Comparison of ENCODE assay signal across 17 mouse cellular contexts in the genomic region with DNA sequence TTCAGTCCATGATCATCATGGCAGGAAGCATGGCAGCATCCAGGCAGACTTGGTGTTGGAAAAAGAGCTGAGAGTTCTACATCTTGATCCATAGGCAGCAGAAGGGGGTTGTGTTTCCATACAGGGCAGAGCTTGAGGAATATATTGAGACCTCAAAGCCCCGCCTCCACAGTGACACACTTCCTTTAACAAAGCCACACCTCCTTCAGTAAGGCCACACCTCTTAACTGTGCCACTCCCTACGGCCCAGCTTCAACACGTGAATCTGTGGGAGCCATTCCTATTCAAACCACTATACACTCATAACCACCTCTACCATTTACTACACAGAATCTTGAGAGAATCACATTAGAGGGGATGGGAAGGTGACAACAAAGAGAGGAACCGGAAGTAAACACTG. TPM values are rescaled to one million over a fixed set of nuclear protein-coding genes. Genes with fewer than 3 reads are reported as not detected.
A peak's percentile ranks its signal among the peaks of the same experiment; 100 is the strongest.
DNase-seq lines count a peak whose midpoint lies in the region; ATAC-seq and TF ChIP-seq lines count a peak whose summit lies in the region.
"Had no signal": no experiment of that assay in that cellular context is flagged by ENCODE, and none has a peak within 500 bp of the region (broad histone marks: within the 10 kb centered on the region; RNA-seq: fewer than 3 reads in every experiment).

No protein-coding gene starts in this region.

- no peak overlapping the region for H3K27ac ChIP-seq in hindbrain, postnatal 0 days
- H3K27ac ChIP-seq in hindbrain, embryonic 10.5 days, result no peak overlapping the region
- no peak overlapping the region for H3K27ac ChIP-seq in liver, embryonic 11.5 days (ENCODE audit: low read depth, low read length)
- H3K27ac ChIP-seq: hindbrain, embryonic 15.5 days; limb, embryonic 15.5 days had no signal

- H3K4me2 ChIP-seq in hindbrain, postnatal 0 days (ENCODE audit: low read depth, low read length), result no peak overlapping the region
- H3K4me2 ChIP-seq in liver, embryonic 11.5 days, result no peak overlapping the region
- H3K4me2 ChIP-seq: hindbrain, embryonic 15.5 days; limb, embryonic 15.5 days had no signal

- no peaks in the 10 kb centered on the region for H3K9me3 ChIP-seq in hindbrain, postnatal 0 days (ENCODE audit: low read length)
- H3K9me3 ChIP-seq in hindbrain, embryonic 10.5 days, result no peaks in the 10 kb centered on the region
- H3K9me3 ChIP-seq in liver, embryonic 11.5 days (ENCODE audit: control insufficient read depth, low read length), result no peaks in the 10 kb centered on the region
- H3K9me3 ChIP-seq: hindbrain, embryonic 15.5 days; limb, embryonic 15.5 days had no signal

- no peak for DNase-seq in hindbrain, postnatal 0 days (ENCODE audit: low spot score)
- no peak for DNase-seq in hindbrain, embryonic 10.5 days (ENCODE audit: low spot score)
- DNase-seq in R1 (ENCODE audit: low read depth, low spot score), result peak; percentile 90
- DNase-seq in liver, embryonic 11.5 days (ENCODE audit: low spot score), result no peak
- no peak for DNase-seq in left cerebral cortex, adult 8-10 months (ENCODE audit: low spot score in 2 of 2)
- DNase-seq in retina, embryonic 14.5 days (ENCODE audit: low spot score), result no peak
- no peak for DNase-seq in retina, postnatal 1 day
- DNase-seq: adrenal gland, postnatal 10 days; cerebellum, adult 9-11 months; gastrocnemius, postnatal 25 days; kidney, adult 11 months; kidney, postnatal 4 days; lung, postnatal 14 days; right cerebral cortex, postnatal 4 days had no signal

- peak; percentile 36; the same call in 1 of the 2 replicates for ATAC-seq in hindbrain, postnatal 0 days
- ATAC-seq in liver, embryonic 11.5 days (replicated peaks; ENCODE audit: low FRiP score), result 0 out of 2 replicates have a peak, but pooled peaks have one; percentile 48
- peak; percentile 55; the same call in 1 of the 2 replicates for ATAC-seq in monocyte, adult 5-6 weeks (replicated peaks; ENCODE audit: insufficient number of reproducible peaks, low FRiP score, low TSS enrichment, poor library complexity, severe bottlenecking)

- H3K9ac ChIP-seq in hindbrain, postnatal 0 days (replicated peaks; ENCODE audit: low read length), result no peak overlapping the region
- H3K9ac ChIP-seq in liver, embryonic 11.5 days (ENCODE audit: low read depth, low read length), result no peak overlapping the region
- H3K9ac ChIP-seq: hindbrain, embryonic 15.5 days; limb, embryonic 15.5 days had no signal

- WGBS in hindbrain, postnatal 0 days, result 95% methylated on average over 4 of the region's 4 CpGs
- 92% methylated on average over 4 of the region's 4 CpGs for WGBS in hindbrain, embryonic 10.5 days
- 69% methylated on average over 4 of the region's 4 CpGs for WGBS in liver, embryonic 11.5 days

- no peak for TF ChIP-seq CTCF in hindbrain, postnatal 0 days (IDR thresholded peaks at IDR 0.05; ENCODE audit: low read depth)

- peaks cover 7% of the 10 kb centered on the region for H3K4me1 ChIP-seq in hindbrain, postnatal 0 days (ENCODE audit: insufficient read depth, low read length)
- peaks cover 2% of the 10 kb centered on the region for H3K4me1 ChIP-seq in hindbrain, embryonic 10.5 days (replicated peaks)
- peaks cover 3% of the 10 kb centered on the region; the same call in 1 of the 2 replicates for H3K4me1 ChIP-seq in liver, embryonic 11.5 days (replicated peaks; ENCODE audit: control insufficient read depth, insufficient read depth, low read length)

- no peak overlapping the region for H3K4me3 ChIP-seq in hindbrain, postnatal 0 days (ENCODE audit: low read length)
- no peak overlapping the region for H3K4me3 ChIP-seq in hindbrain, embryonic 10.5 days
- no peak overlapping the region for H3K4me3 ChIP-seq in liver, embryonic 11.5 days (ENCODE audit: low read depth, low read length)
- H3K4me3 ChIP-seq: hindbrain, embryonic 15.5 days; limb, embryonic 15.5 days had no signal

- no peaks in the 10 kb centered on the region for H3K27me3 ChIP-seq in hindbrain, postnatal 0 days (ENCODE audit: insufficient read depth, low read length)
- H3K27me3 ChIP-seq in hindbrain, embryonic 10.5 days (ENCODE audit: insufficient read depth, poor library complexity, severe bottlenecking), result no peaks in the 10 kb centered on the region
- H3K27me3 ChIP-seq in liver, embryonic 11.5 days (replicated peaks; ENCODE audit: control insufficient read depth, insufficient read depth, low read length), result no peaks in the 10 kb centered on the region
- H3K27me3 ChIP-seq: hindbrain, embryonic 15.5 days; limb, embryonic 15.5 days had no signal

- H3K36me3 ChIP-seq in hindbrain, postnatal 0 days (ENCODE audit: insufficient read depth, low read length), result 0 out of 2 replicates have a peak, but pooled peaks cover 4% of the 10 kb centered on the region
- peaks cover 12% of the 10 kb centered on the region; the same call in 1 of the 2 replicates for H3K36me3 ChIP-seq in hindbrain, embryonic 10.5 days
- no peaks in the 10 kb centered on the region for H3K36me3 ChIP-seq in liver, embryonic 11.5 days (ENCODE audit: control insufficient read depth, insufficient read depth, low read length)
- H3K36me3 ChIP-seq: hindbrain, embryonic 15.5 days; limb, embryonic 15.5 days had no signal

RNA-seq across cellular contexts. Expression of gene Lrch1, which starts 6.9 kb away (rescaled TPM):
- total RNA-seq in hindbrain, postnatal 0 days (2014; rRNA removed), result 12.7 and 22.3 TPM in 2 replicates
- polyA plus RNA-seq in hindbrain, postnatal 0 days (2015; fragmentation: Nextera tagmentation; extraction: Ambion mirVana), result 16.5 and 17.3 TPM in 2 replicates
- polyA plus RNA-seq in hindbrain, embryonic 10.5 days (2016; fragmentation: Nextera tagmentation; extraction: Ambion mirVana), result 6.8 and 8.2 TPM in 2 replicates
- 7.9 and 8.0 TPM in 2 replicates for polyA plus RNA-seq in liver, embryonic 11.5 days (2014; fragmentation: Nextera tagmentation; extraction: Ambion mirVana)
- 31.4 to 43.1 TPM (median 34.7 TPM) in 3 replicates for total RNA-seq in monocyte, adult 5-6 weeks (2017)
- total RNA-seq in left cerebral cortex, adult 8-10 months (2022), result 10 to 100 TPM; 13.6 to 26.9 (median 19.1) TPM
